Mouse (Mus musculus): ENCODE measurements around the gene Clps. TPM values are rescaled to one million over a fixed set of nuclear protein-coding genes. Genes with fewer than 3 reads are reported as not detected.

Gene Clps
- total RNA-seq, 1 experiment from 2014 or later: not detected

DNA sequence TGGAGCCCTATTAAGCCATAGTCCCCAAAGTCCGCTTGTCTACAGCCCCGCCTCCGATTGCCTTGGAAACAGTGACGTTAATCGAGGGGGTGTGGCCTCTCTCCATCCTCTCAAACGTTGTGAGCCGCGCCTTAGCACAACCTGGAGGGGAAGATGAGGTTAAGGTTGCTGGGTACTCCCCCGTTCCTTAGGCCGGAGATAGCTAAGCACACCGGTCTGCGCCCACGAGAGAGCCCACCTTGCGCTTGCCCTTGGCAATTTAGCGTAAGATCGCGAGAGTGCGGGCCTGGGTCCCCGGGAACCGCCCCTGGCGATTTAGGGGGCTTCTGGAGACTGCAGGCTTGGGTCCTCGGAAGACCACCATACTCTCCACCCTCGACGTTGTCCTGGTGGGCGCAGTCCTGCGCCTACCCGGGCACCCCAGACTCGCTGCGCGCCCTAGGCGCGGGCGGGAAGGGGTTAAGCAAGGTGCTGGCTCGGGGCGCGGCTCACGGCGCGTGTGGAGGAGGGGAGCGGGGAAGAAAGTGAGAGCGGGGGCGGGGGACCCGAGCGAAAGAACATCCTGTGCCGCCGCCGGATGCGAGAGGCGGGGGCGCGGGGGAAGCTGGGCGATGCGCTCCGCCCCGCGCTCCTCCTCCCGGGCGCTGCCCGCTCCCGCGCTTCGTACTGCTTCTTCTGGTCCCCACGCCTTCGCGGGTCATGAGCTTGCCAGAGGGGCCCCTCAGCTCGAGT lies 37.8 kb downstream of the Clps start:
- peak; percentile 72 for ATAC-seq (replicated peaks; ENCODE audit: insufficient number of reproducible peaks, low FRiP score, low TSS enrichment, poor library complexity, severe bottlenecking)

GRCm38 (mm10) chr17:28521920-28522319 lies 38.6 kb downstream of the Clps start:
- no peak for ATAC-seq (replicated peaks; ENCODE audit: insufficient number of reproducible peaks, low FRiP score, low TSS enrichment, poor library complexity, severe bottlenecking)

DNA sequence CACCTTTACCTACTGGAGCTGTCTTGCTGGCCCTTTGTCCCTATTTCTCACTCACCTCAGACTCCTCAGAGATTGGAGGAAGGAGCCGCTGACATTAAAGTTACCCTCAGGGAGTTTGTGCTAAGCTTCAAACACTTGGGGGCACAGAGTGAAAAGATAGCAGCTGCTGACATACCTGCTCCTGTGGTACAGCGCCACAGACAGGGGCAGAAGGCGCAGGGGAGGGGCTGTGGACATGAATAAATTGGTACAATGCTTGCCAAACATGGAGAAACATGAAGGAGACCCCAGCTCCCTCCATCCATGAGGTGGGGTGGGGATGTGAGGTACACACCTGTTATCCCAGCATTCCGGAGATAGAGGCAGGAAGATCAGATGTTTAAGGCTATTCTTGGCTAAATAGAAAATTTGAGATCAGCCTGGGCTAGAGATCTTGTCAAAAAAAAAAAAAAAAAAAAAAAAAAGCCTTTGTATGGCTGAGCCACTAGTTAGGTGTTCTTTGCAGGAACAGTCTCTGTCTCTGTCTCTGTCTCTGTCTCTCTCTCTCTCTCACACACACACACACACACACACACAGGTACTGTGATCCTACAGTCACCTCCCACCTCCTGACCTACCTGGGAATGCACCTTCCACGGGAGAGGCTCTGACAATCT lies 39.4 kb downstream of the Clps start:
- no peak for ATAC-seq (replicated peaks; ENCODE audit: insufficient number of reproducible peaks, low FRiP score, low TSS enrichment, poor library complexity, severe bottlenecking)

DNA sequence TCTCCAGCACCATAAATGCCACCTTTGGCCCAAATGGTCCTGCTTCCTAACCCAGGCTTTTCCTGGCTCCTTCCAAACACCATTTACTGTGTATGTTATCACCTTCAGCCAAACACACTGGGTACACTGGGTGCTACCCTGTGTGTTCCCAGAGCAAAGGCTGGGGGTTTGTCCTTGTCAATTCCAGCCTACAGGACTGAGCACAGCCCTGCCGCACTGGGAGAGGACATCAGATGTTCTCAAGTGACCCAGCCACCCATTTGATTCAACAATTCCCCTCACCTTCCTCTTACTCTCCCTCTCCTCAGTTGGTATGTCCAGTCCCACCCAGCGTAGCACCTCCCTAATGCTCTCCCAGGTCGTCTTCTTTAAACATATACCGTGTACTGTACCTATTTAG lies 40.0 kb downstream of the Clps start:
- no peak for ATAC-seq (replicated peaks; ENCODE audit: insufficient number of reproducible peaks, low FRiP score, low TSS enrichment, poor library complexity, severe bottlenecking)

- ATAC-seq (replicated peaks; ENCODE audit: insufficient number of reproducible peaks, low FRiP score, low TSS enrichment, poor library complexity, severe bottlenecking): no peak
These were observed 40.7 kb downstream of the Clps start for GRCm38 (mm10) chr17:28519827-28520226.

GRCm38 (mm10) chr17:28518615-28519071 lies 41.9 kb downstream of the Clps start:
- no peak for ATAC-seq (replicated peaks; ENCODE audit: insufficient number of reproducible peaks, low FRiP score, low TSS enrichment, poor library complexity, severe bottlenecking)

- no peak for ATAC-seq (replicated peaks; ENCODE audit: insufficient number of reproducible peaks, low FRiP score, low TSS enrichment, poor library complexity, severe bottlenecking)
These were observed 42.5 kb downstream of the Clps start for GRCm38 (mm10) chr17:28517956-28518614.

DNA sequence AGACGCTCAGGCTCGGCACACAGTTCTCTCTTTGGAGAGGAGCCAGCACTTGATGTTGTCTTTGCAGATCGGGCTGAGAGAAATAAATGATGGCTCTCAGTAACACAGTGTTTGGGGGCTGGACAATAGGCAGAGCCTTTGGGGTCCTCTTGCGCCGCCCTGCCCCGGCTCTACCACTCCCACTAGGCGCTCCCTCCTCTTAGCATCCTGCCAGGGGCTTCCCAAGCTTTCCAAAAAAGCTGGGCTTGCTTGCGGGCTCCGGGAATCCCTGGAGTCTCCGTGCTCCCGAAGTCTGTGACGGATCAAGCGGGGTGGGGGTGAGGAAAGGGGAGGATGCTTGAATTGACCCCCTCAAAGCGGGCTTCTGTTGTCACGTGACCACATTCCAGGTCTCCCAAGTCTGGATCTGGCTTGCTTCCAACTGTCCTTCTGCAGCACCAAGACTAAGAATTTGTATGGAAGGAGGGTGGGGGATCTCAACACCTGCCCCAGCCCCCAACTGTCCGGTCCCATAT lies 43.1 kb downstream of the Clps start, which contains the start of gene Fkbp5:
Fkbp5 (minus strand) TSS at position 87 of the 515 bp plus-strand sequence.
- ATAC-seq (replicated peaks; ENCODE audit: insufficient number of reproducible peaks, low FRiP score, low TSS enrichment, poor library complexity, severe bottlenecking): no peak

GRCm38 (mm10) chr17:28516881-28517280 lies 43.7 kb downstream of the Clps start:
- ATAC-seq (replicated peaks; ENCODE audit: insufficient number of reproducible peaks, low FRiP score, low TSS enrichment, poor library complexity, severe bottlenecking): no peak

DNA sequence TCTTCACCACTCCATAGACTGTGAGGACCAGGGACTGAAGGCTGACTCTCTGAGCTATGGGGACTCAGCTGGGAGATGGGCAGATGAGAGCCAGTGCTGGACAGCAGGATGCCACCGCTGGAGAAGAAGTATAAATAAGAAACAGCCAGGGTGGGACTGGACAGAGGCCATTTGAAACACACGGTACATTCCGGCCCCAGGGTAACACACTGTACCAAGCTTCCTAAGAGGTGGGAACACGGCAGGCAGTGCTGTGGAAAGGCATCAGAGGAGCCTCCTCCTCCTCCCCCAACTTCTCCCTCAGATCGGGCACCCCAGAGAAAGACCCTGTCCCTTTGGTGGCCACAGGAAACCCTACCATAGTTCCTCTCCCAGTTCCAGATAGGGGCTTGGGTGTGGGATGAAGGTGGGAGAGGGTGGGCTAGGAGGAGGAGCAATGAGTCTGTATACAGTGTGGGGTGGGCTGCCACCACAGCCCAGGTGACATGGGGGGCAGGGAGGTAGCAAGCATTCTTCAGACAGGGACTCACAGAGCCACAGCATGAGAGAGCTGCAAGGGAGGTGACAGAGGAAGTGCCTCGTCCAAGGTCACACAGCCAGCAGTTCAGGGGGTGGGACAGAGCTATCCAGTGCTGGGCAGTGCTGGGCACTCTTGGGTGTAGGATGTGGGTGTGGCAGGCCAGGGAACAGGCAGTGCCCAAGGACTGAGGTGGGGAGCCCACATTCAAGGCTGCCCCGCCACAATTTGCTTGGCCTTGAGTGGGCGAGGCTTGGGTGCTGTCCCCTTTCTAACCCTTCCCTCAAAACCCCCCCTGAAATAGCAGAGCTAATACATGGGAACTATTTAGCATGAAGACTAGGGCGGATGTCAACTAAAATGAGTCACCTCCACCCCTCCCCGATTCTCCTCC lies 44.9 kb downstream of the Clps start:
- peak; percentile 58 for ATAC-seq (replicated peaks; ENCODE audit: insufficient number of reproducible peaks, low FRiP score, low TSS enrichment, poor library complexity, severe bottlenecking)

- no peak for ATAC-seq (replicated peaks; ENCODE audit: insufficient number of reproducible peaks, low FRiP score, low TSS enrichment, poor library complexity, severe bottlenecking)
These were observed 46.0 kb downstream of the Clps start for GRCm38 (mm10) chr17:28514555-28514954.

DNA sequence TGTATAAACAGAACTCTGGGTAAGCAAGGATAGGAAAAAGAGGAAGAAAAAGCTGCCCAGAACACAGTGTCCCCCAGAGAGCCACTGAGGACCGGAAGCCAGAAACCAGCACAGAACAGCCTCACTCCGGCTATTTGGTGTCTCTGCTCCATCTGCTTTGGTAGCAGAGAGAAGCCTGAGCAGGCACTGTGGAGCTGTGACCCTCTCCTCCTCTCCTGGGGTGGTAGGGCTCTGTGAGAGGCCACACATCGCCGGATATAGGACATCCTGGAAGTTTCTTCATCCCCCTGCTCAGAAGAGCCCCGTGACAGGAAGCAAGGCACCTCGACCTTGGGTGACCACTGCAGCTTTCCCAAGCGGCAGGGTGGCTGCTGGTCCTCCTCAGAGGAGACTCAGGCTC lies 46.7 kb downstream of the Clps start:
- 0 out of 2 replicates have a peak, but pooled peaks have one; percentile 6 for ATAC-seq (replicated peaks; ENCODE audit: insufficient number of reproducible peaks, low FRiP score, low TSS enrichment, poor library complexity, severe bottlenecking)

DNA sequence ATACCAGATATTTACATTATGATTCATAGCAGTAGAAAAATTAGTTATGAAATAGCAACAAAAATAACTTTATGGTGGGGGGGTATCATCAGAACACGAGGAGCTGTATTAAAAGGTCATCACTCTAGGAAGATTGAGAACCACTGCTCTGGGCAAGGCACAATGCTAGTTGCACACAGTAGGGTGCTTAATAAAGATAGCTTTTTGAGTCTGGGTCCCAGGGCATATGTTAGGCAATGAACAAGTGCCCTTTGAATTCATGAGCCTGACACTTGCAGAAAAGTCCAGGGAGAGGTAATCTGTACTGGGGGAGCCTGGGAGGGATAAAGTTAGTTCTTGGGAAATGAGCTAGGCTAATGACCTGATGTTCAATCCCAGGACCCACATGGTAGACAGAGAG lies 47.2 kb downstream of the Clps start:
- no peak for ATAC-seq (replicated peaks; ENCODE audit: insufficient number of reproducible peaks, low FRiP score, low TSS enrichment, poor library complexity, severe bottlenecking)

- no peak for ATAC-seq (replicated peaks; ENCODE audit: insufficient number of reproducible peaks, low FRiP score, low TSS enrichment, poor library complexity, severe bottlenecking)
These were observed 47.9 kb downstream of the Clps start for GRCm38 (mm10) chr17:28512696-28513095.

GRCm38 (mm10) chr17:28511616-28512541 lies 48.7 kb downstream of the Clps start:
- no peak for ATAC-seq (replicated peaks; ENCODE audit: insufficient number of reproducible peaks, low FRiP score, low TSS enrichment, poor library complexity, severe bottlenecking)

DNA sequence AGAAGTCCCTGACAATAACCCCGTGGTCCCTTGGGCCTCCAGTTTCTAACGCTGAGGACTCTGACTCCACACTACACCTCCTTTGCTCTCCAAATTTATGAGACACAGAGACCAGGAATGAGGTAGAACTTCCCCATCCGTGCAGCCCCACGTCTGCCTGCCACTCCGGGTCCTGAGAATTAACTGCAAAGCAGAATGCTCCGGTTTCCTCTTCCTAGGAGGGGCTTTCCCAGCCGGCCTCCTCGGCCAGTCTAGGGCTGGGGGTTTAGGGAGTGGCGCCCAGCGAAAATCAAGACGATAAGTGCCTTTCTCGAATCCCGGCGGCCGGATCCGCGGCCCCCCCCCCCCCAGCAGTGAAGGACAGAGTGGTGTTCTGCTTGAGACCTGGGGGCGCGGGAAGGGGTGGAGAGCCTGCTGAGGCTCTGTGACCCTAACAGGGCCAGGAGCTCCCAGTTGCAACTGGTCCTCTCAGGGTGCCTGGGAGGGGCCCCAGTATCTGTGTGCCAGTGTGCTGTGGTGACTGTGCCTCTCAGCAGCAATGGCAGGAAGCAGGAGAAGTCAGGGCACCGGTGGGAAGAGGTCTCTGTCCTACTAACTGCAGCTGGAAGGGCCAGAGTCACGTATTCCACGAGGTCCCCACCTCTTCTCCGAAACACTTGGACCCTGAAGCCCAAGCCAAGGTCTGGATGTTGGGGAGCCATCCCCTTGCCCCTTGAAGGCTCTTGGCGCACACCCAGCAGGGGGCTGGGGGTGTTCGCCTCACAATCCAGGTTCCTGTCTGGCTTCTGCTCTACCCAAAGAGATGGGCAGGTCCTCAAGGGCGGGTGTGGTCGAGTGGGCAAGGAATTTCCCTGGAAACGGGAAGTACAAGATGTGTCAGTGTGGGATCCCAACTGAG lies 49.9 kb downstream of the Clps start:
- no peak for ATAC-seq (replicated peaks; ENCODE audit: insufficient number of reproducible peaks, low FRiP score, low TSS enrichment, poor library complexity, severe bottlenecking)

Measured in monocyte, adult 5-6 weeks (primary cell).